ENCODE assay signal across 19 mouse cellular contexts in genomic region chr11:43232073-43232472, GRCm38 (mm10).
DNase-seq lines count a peak whose midpoint lies in the region; ATAC-seq and TF ChIP-seq lines count a peak whose summit lies in the region.
"Had no signal": no experiment of that assay in that cellular context is flagged by ENCODE, and none has a peak within 500 bp of the region (broad histone marks: within the 10 kb centered on the region; RNA-seq: fewer than 3 reads in every experiment).

No protein-coding gene starts in this region.

- no peak overlapping the region for H3K9ac ChIP-seq in forebrain, embryonic 11.5 days (ENCODE audit: low read length)
- no peak overlapping the region for H3K9ac ChIP-seq in midbrain, postnatal 0 days (replicated peaks; ENCODE audit: low read length, poor library complexity, severe bottlenecking)
- no peak overlapping the region for H3K9ac ChIP-seq in heart, adult 2 months (ENCODE audit: low read depth, low read length)
- H3K9ac ChIP-seq: embryonic facial prominence, embryonic 12.5 days; limb, embryonic 13.5 days; liver, embryonic 13.5 days; lung, embryonic 14.5 days had no signal

- no peak for TF ChIP-seq POLR2A in heart, adult 2 months (IDR thresholded peaks at IDR 0.05; ENCODE audit: insufficient read depth, low read depth, low read length)

- no peak for TF ChIP-seq EP300 in heart, adult 2 months (IDR thresholded peaks at IDR 0.05; ENCODE audit: insufficient read depth, low read depth, low read length)

- no peak overlapping the region for H3K27ac ChIP-seq in forebrain, embryonic 11.5 days (ENCODE audit: low read depth, low read length)
- no peak overlapping the region for H3K27ac ChIP-seq in forebrain, embryonic 10.5 days
- H3K27ac ChIP-seq in midbrain, embryonic 10.5 days (replicated peaks), result no peak overlapping the region
- H3K27ac ChIP-seq in midbrain, postnatal 0 days (ENCODE audit: low read depth, low read length), result no peak overlapping the region
- H3K27ac ChIP-seq in heart, adult 2 months, result no peak overlapping the region
- H3K27ac ChIP-seq: embryonic facial prominence, embryonic 12.5 days; limb, embryonic 13.5 days; liver, embryonic 13.5 days had no signal

- no peaks in the 10 kb centered on the region for H3K36me3 ChIP-seq in forebrain, embryonic 11.5 days (ENCODE audit: control insufficient read depth, insufficient read depth, low read length)
- no peaks in the 10 kb centered on the region for H3K36me3 ChIP-seq in forebrain, embryonic 10.5 days (replicated peaks)
- H3K36me3 ChIP-seq in midbrain, embryonic 10.5 days, result no peaks in the 10 kb centered on the region
- no peaks in the 10 kb centered on the region for H3K36me3 ChIP-seq in midbrain, postnatal 0 days (ENCODE audit: insufficient read depth, low read length)
- H3K36me3 ChIP-seq in heart, adult 2 months (ENCODE audit: control insufficient read depth, insufficient read depth, low read length), result no peaks in the 10 kb centered on the region
- H3K36me3 ChIP-seq: embryonic facial prominence, embryonic 12.5 days; limb, embryonic 13.5 days; liver, embryonic 13.5 days had no signal

- no peak overlapping the region for H3K4me3 ChIP-seq in forebrain, embryonic 11.5 days (ENCODE audit: low read depth, low read length)
- no peak overlapping the region for H3K4me3 ChIP-seq in forebrain, embryonic 10.5 days
- H3K4me3 ChIP-seq in midbrain, embryonic 10.5 days, result no peak overlapping the region
- no peak overlapping the region for H3K4me3 ChIP-seq in midbrain, postnatal 0 days (ENCODE audit: low read depth, low read length)
- H3K4me3 ChIP-seq in heart, adult 2 months, result no peak overlapping the region
- H3K4me3 ChIP-seq: embryonic facial prominence, embryonic 12.5 days; limb, embryonic 13.5 days; liver, embryonic 13.5 days had no signal

- no peak for TF ChIP-seq CTCF in midbrain, postnatal 0 days (IDR thresholded peaks at IDR 0.05)
- TF ChIP-seq CTCF in heart, adult 2 months (IDR thresholded peaks at IDR 0.05), result no peak

- H3K27me3 ChIP-seq in forebrain, embryonic 11.5 days (ENCODE audit: control insufficient read depth, insufficient read depth, low read length), result no peaks in the 10 kb centered on the region
- no peaks in the 10 kb centered on the region for H3K27me3 ChIP-seq in forebrain, embryonic 10.5 days (ENCODE audit: poor library complexity, severe bottlenecking)
- no peaks in the 10 kb centered on the region for H3K27me3 ChIP-seq in midbrain, embryonic 10.5 days (ENCODE audit: low read depth, poor library complexity, severe bottlenecking)
- H3K27me3 ChIP-seq in midbrain, postnatal 0 days (ENCODE audit: insufficient read depth, low read length), result no peaks in the 10 kb centered on the region
- no peaks in the 10 kb centered on the region for H3K27me3 ChIP-seq in heart, adult 2 months (ENCODE audit: control insufficient read depth, insufficient read depth, low read length)
- H3K27me3 ChIP-seq: embryonic facial prominence, embryonic 12.5 days; limb, embryonic 13.5 days; liver, embryonic 13.5 days had no signal

- intact Hi-C loops in heart, adult 2 months (cut with DNase I), result no loop called here

- no peaks in the 10 kb centered on the region for H3K9me3 ChIP-seq in forebrain, embryonic 11.5 days (ENCODE audit: control insufficient read depth, low read length)
- H3K9me3 ChIP-seq in forebrain, embryonic 10.5 days, result no peaks in the 10 kb centered on the region
- H3K9me3 ChIP-seq in midbrain, embryonic 10.5 days (replicated peaks), result no peaks in the 10 kb centered on the region
- no peaks in the 10 kb centered on the region for H3K9me3 ChIP-seq in midbrain, postnatal 0 days (ENCODE audit: low read length)
- H3K9me3 ChIP-seq: embryonic facial prominence, embryonic 12.5 days; limb, embryonic 13.5 days; liver, embryonic 13.5 days had no signal

- 56% methylated on average over 7 of the region's 7 CpGs for WGBS in forebrain, embryonic 11.5 days
- 57% methylated on average over 7 of the region's 7 CpGs for WGBS in forebrain, embryonic 10.5 days
- WGBS in midbrain, embryonic 10.5 days, result 41% methylated on average over 7 of the region's 7 CpGs
- 23% methylated on average over 7 of the region's 7 CpGs for WGBS in midbrain, postnatal 0 days
- WGBS in heart, adult 2 months, result 75% methylated on average over 7 of the region's 7 CpGs

- ATAC-seq in forebrain, embryonic 11.5 days (replicated peaks; ENCODE audit: low FRiP score), result peak; percentile 55; the same call in 1 of the 2 replicates
- no peak for ATAC-seq in midbrain, postnatal 0 days (ENCODE audit: low FRiP score)

- DNase-seq in forebrain, embryonic 11.5 days (ENCODE audit: low spot score), result no peak
- no peak for DNase-seq in forebrain, embryonic 10.5 days (ENCODE audit: extremely low spot score, low spot score)
- peak; percentile 8 for DNase-seq in layer of hippocampus, adult 9-11 months
- no peak for DNase-seq in layer of hippocampus, adult 9-10 months (ENCODE audit: low spot score)
- peak; percentile 14 for DNase-seq in midbrain, embryonic 10.5 days (ENCODE audit: low spot score)
- peak; percentile 50 for DNase-seq in midbrain, postnatal 0 days (ENCODE audit: low spot score)
- DNase-seq in heart, adult 2 months, result no peak
- DNase-seq: gastrocnemius, postnatal 14 days; heart, adult 18-20 months; heart, postnatal 4 days; kidney, adult 8-10 months; kidney, postnatal 36 days; liver, embryonic 13.5 days; lung, embryonic 14.5 days; lung, postnatal 36 days; retina, postnatal 1 day; thymus, postnatal 36 days had no signal

- H3K79me2 ChIP-seq in heart, adult 2 months (replicated peaks; ENCODE audit: control insufficient read depth, insufficient read depth, low read length), result no peaks in the 10 kb centered on the region

- no peak overlapping the region for H3K4me2 ChIP-seq in forebrain, embryonic 11.5 days (ENCODE audit: low read depth, low read length, severe bottlenecking)
- H3K4me2 ChIP-seq in midbrain, postnatal 0 days (ENCODE audit: low read depth, low read length, poor library complexity, severe bottlenecking), result no peak overlapping the region
- H3K4me2 ChIP-seq: embryonic facial prominence, embryonic 12.5 days; limb, embryonic 13.5 days; liver, embryonic 13.5 days; lung, embryonic 14.5 days had no signal

- no peaks in the 10 kb centered on the region for H3K4me1 ChIP-seq in forebrain, embryonic 11.5 days (replicated peaks; ENCODE audit: control insufficient read depth, insufficient read depth, low read length)
- 0 out of 2 replicates have a peak, but pooled peaks cover 3% of the 10 kb centered on the region for H3K4me1 ChIP-seq in forebrain, embryonic 10.5 days
- peaks cover 8% of the 10 kb centered on the region for H3K4me1 ChIP-seq in midbrain, embryonic 10.5 days
- no peaks in the 10 kb centered on the region for H3K4me1 ChIP-seq in midbrain, postnatal 0 days (ENCODE audit: insufficient read depth, low read length)
- H3K4me1 ChIP-seq in heart, adult 2 months (ENCODE audit: control insufficient read depth, insufficient read depth, low read length), result no peaks in the 10 kb centered on the region
- H3K4me1 ChIP-seq: embryonic facial prominence, embryonic 12.5 days; limb, embryonic 13.5 days; liver, embryonic 13.5 days had no signal

Comparison
In these comparisons a context has a peak if more than half of its experiments do, and no peak if none do; other contexts are left out.
1. DNase-seq: peak in layer of hippocampus, adult 9-11 months (single experiment), midbrain, embryonic 10.5 days (single experiment) and midbrain, postnatal 0 days (single experiment); none in forebrain, embryonic 11.5 days (single experiment), forebrain, embryonic 10.5 days (single experiment), layer of hippocampus, adult 9-10 months (single experiment) and heart, adult 2 months (0 of 2).